Mouse (Mus musculus) urinary bladder, adult 18-20 months (tissue): ENCODE results near the gene Cdhr1.

Experiments
- DNase-seq, 2 experiments: peaks; one replicate each; pipeline ENCODE4 v3.0.0; 2022; ENCODE audit warnings: low spot score in 2 of 2, mixed read lengths in 2 of 2

Cdhr1 gene

GRCm38 (mm10) chr14:37080724-37081123 is 17.4 kb downstream of the Cdhr1 start:
- no peak for DNase-seq

DNA sequence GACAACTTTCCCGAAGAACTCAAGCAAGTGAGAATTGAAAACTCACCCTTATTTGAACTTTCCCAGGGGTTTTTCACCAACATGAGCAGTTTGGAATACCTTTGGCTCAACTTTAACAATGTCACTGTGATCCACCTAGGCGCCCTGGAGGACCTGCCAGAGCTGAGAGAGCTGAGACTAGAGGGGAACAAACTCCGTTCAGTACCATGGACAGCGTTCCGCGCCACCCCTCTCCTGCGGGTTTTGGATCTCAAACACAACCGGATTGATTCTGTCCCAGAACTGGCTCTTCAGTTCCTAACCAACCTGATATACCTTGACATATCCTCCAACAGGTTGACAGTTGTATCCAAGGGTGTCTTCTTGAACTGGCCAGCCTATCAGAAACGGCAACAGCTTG is 29.6 kb downstream of the Cdhr1 start:
- DNase-seq: peak; percentile 3 to 33

- no peak for DNase-seq
Observed at GRCm38 (mm10) chr14:37067629-37068028, 30.5 kb downstream of the Cdhr1 start, which contains the start of gene Lrit2. Gene Lrit2 (plus strand): TSS chr14:37067929.

GRCm38 (mm10) chr14:37066636-37067035 is 31.5 kb downstream of the Cdhr1 start:
- no peak for DNase-seq

DNA sequence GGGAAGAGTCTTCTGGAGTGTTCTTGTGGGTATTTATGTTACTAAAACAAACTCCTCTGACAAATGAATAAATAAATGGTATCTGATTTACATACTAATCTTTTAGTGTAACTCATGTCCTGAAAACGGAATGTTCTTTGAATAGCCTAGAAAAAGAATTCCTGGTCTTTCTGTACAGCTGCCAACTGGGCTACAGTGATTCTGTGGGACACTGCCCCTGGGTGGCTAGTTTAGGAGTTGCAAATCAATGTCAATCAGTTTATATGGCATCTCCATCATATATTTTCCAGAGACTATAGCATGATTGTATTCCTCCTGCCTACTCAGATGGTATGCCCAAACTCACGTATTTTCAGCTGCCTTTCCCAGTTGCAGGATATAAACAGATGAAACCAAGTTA is 33.3 kb downstream of the Cdhr1 start:
- no peak for DNase-seq

DNA sequence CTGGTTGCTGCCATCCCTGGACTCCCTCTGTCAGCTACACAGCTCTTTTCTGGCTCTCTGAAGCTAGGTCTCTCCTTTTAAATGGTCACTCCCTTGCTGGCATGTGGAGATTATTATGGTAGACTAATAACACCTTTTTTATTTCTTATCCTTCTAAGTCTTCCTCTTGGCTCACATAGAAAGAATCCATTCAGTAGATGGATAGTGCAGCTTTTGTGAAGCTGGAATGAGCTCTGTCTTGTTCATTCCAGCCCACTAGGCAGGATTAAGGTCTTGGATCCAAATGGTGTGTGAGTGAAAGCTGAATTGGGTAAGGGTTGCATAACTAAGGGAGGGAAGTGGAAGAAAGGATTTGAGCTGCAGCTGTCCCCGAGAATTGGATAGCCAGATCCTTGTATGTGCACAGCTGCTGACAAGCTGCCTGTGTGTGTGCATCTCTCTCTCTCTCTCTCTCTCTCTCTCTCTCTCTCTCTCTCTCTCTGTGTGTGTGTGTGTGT is 49.2 kb downstream of the Cdhr1 start, which contains the start of gene Rgr:
Gene Rgr (minus strand): TSS at position 51 of the 497 bp plus-strand sequence.
- no peak for DNase-seq

DNA sequence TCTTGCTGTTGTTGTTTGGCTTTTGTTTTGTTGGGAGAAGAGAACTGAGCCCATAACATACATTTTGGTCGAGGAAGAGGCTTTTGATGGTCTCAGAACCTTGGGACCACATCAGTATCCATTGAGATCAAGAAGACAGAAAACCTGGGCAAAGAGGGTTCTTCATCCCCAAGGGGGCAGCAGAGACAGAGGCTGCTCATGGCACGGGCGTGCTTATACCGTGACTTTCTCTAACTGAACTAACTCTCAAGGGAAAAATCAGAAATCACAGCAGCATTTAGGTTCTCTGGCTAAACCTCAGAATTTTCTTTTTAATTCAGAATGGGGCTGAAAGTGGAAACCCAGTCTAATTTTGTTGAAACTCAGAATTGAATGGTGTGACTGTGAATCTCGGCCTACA is 63.7 kb downstream of the Cdhr1 start:
- no peak for DNase-seq

DNA sequence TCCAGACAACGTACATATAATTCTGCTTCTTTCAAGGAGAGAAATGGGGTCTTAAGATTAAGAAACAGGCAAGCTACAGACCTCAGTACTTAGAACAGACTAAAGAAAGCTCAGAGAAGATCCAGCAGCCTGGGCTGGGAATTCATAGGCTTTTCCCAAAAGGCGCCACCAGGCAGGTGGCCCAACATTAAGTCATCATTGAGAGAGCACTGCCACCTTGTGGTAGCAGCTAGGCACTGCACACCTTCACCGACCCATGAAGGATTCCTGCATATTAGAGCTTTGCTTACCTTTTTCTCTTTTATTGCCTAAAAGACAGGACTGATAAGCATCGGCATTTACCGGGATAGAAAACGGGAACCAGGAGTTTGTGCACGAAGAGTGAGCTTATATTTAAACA is 64.9 kb downstream of the Cdhr1 start:
- peak; percentile 20 to 50 for DNase-seq

- DNase-seq: no peak
Observed at GRCm38 (mm10) chr14:37032481-37033104, 65.6 kb downstream of the Cdhr1 start.

DNA sequence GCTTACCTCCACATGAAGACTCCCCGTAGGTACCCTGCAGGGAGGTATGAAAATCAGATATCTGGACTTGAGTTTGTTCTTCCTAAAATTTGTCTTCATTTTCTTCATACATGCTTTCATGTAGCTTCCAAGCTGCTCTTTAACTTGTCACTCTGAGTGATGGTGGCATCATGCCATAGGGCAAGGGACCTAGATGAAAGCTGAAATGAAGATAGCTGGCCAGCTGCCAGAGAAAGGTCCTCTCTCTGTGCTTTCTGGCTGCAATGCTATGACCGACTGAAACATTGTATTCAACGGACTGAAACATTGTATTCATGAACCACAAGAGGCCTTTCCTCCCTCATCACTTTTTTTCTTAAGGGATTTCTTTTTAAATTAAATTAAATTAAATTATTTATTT is 69.6 kb downstream of the Cdhr1 start:
- no peak for DNase-seq

- no peak for DNase-seq
Observed at GRCm38 (mm10) chr14:37027951-37028350, 70.2 kb downstream of the Cdhr1 start.
